Mouse (Mus musculus): Measurements from ENCODE around the gene Ptges. TPM values are rescaled to one million over a fixed set of nuclear protein-coding genes. Genes with fewer than 3 reads are reported as not detected.
"Not testable (repeated sequence)": the region's sequence is repeated elsewhere in the genome, so short reads cannot be mapped to it uniquely, and the experiment has no call there.

The Ptges gene
- total RNA-seq, 2 experiments from 2014 or later, result 2.7 to 4.2 TPM

- not testable (repeated sequence) for DNase-seq (ENCODE audit: extremely low spot score in 1 of 2, low spot score in 1 of 2)
Measured at GRCm38 (mm10) chr2:30930846-30931245, 1.2 kb upstream of the Ptges start.

- DNase-seq (ENCODE audit: extremely low spot score in 1 of 2, low spot score in 1 of 2), result no peak
Measured at GRCm38 (mm10) chr2:30928893-30929482, 675 bp downstream of the Ptges start.

- peak; percentile 73 to 96 for DNase-seq (ENCODE audit: extremely low spot score in 1 of 2, low spot score in 1 of 2)
Measured at GRCm38 (mm10) chr2:30927844-30928628, 1.6 kb downstream of the Ptges start.

- no peak for DNase-seq (ENCODE audit: extremely low spot score in 1 of 2, low spot score in 1 of 2)
Measured at GRCm38 (mm10) chr2:30927151-30927781, 2.4 kb downstream of the Ptges start.

GRCm38 (mm10) chr2:30926381-30926780 lies 3.3 kb downstream of the Ptges start:
- no peak for DNase-seq (ENCODE audit: extremely low spot score in 1 of 2, low spot score in 1 of 2)

- no peak for DNase-seq (ENCODE audit: extremely low spot score in 1 of 2, low spot score in 1 of 2)
Measured at GRCm38 (mm10) chr2:30925181-30925580, 4.5 kb downstream of the Ptges start.

- no peak for DNase-seq (ENCODE audit: extremely low spot score in 1 of 2, low spot score in 1 of 2)
Measured at GRCm38 (mm10) chr2:30923099-30923498, 6.6 kb downstream of the Ptges start.

- DNase-seq (ENCODE audit: extremely low spot score in 1 of 2, low spot score in 1 of 2), result no peak
Measured at GRCm38 (mm10) chr2:30920216-30920615, 9.4 kb downstream of the Ptges start.

- no peak for DNase-seq (ENCODE audit: extremely low spot score in 1 of 2, low spot score in 1 of 2)
Measured at GRCm38 (mm10) chr2:30918780-30919329, 10.8 kb downstream of the Ptges start.

GRCm38 (mm10) chr2:30918126-30918525 lies 11.5 kb downstream of the Ptges start:
- DNase-seq (ENCODE audit: extremely low spot score in 1 of 2, low spot score in 1 of 2), result no peak

GRCm38 (mm10) chr2:30917649-30918048 lies 12.0 kb downstream of the Ptges start:
- DNase-seq (ENCODE audit: extremely low spot score in 1 of 2, low spot score in 1 of 2), result no peak

GRCm38 (mm10) chr2:30915933-30916332 lies 13.7 kb downstream of the Ptges start:
- DNase-seq (ENCODE audit: extremely low spot score in 1 of 2, low spot score in 1 of 2), result not testable (repeated sequence)

- DNase-seq (ENCODE audit: extremely low spot score in 1 of 2, low spot score in 1 of 2), result no peak
Measured at GRCm38 (mm10) chr2:30915376-30915775, 14.3 kb downstream of the Ptges start.

GRCm38 (mm10) chr2:30914836-30915235 lies 14.8 kb downstream of the Ptges start:
- DNase-seq (ENCODE audit: extremely low spot score in 1 of 2, low spot score in 1 of 2), result no peak

- DNase-seq (ENCODE audit: extremely low spot score in 1 of 2, low spot score in 1 of 2), result no peak
Measured at GRCm38 (mm10) chr2:30913022-30913421, 16.6 kb downstream of the Ptges start.

GRCm38 (mm10) chr2:30912291-30912773 lies 17.3 kb downstream of the Ptges start:
- no peak for DNase-seq (ENCODE audit: extremely low spot score in 1 of 2, low spot score in 1 of 2)

GRCm38 (mm10) chr2:30906641-30907040 lies 23.0 kb downstream of the Ptges start:
- DNase-seq (ENCODE audit: extremely low spot score in 1 of 2, low spot score in 1 of 2), result no peak

- no peak for DNase-seq (ENCODE audit: extremely low spot score in 1 of 2, low spot score in 1 of 2)
Measured at GRCm38 (mm10) chr2:30905906-30906305, 23.8 kb downstream of the Ptges start.

- no peak for DNase-seq (ENCODE audit: extremely low spot score in 1 of 2, low spot score in 1 of 2)
Measured at GRCm38 (mm10) chr2:30904991-30905390, 24.7 kb downstream of the Ptges start.

- no peak for DNase-seq (ENCODE audit: extremely low spot score in 1 of 2, low spot score in 1 of 2)
Measured at GRCm38 (mm10) chr2:30904231-30904630, 25.4 kb downstream of the Ptges start.

Data from layer of hippocampus, postnatal 25 days (tissue).